Mouse (Mus musculus): ENCODE data around the gene Rdh9.

Gene Rdh9

GRCm38 (mm10) chr10:127776011-127776410, at the start of gene Rdh9:
TSS of gene Rdh9 (plus strand) at chr10:127776386.
- no peak for DNase-seq

- DNase-seq: no peak
Measured at GRCm38 (mm10) chr10:127728437-127728836, 47.7 kb upstream of the Rdh9 start.

DNA sequence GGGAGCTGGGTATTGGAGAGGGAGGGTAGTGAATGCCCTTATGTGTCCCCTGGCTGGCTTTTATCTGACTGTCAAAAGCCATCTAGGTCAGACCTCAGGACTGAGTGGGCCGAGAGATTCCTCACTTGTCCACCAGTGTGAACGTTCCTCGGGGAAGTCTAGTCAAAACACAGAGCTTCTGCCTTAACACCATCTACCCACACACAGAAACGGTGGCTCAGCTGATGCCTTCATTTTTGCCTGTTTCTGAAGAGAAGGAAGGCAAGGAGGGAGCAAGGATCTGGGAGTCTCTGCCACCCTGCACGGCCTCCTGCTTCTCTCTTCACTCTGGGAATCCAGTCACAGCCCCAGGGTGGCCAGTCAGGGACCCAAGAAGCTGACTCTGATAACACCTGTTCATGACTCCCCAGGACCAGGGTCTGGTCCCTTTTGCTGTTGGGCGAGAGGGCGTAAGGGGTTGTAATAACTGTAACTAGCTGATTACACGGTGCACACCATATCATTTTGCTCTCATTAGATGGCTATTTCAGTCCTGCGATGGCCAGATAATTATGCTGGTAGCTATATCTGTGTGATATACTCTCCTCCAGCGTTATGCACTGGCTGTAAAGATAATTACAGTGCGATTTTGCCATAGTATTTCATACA, 45.8 kb upstream of the Rdh9 start:
- DNase-seq: peak; percentile 38

DNA sequence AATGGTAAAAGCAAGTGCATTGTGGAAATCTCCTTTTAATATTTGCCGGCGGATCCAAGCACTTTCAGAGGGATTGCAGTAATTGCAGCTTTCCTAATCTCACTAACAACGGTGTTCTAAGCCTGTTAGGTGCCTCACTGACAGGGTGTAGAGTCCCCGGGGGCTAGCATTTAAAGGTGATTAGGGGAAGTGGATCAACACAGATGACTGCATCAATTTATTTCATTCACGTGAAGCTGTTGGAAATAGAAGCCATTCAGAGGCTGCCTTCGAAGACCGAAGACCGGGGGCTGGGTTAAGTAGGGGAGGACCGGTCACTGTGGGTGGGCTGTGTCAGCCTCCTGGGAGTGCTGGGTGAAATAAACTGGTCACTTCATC, 45.3 kb upstream of the Rdh9 start:
- DNase-seq: no peak

DNA sequence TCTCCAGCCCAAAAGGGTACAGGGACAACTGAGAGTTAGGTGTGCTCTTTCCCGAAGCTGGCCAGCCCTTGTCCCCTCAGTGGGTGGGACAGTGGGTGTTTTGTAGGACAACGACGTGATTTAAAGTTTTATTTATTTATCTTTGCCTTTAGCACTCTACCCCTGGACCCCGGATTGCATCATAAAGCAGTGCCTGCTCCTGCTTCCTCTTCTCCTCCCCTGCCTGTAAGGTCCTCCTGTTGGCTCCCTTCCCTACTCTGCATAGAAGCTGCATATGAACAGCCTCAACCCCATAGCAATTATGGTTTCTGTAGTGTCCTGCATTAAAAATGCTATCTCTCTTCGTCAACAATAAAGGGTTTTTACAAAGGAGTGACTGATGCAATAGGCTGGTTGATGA, 44.8 kb upstream of the Rdh9 start:
- no peak for DNase-seq

- no peak for DNase-seq
Measured at GRCm38 (mm10) chr10:127734434-127734833, 41.8 kb upstream of the Rdh9 start.

GRCm38 (mm10) chr10:127736266-127736665, 39.9 kb upstream of the Rdh9 start:
- DNase-seq: no peak

GRCm38 (mm10) chr10:127736916-127737315, 39.3 kb upstream of the Rdh9 start:
- no peak for DNase-seq

GRCm38 (mm10) chr10:127737552-127737951, 38.6 kb upstream of the Rdh9 start:
- DNase-seq: no peak

DNA sequence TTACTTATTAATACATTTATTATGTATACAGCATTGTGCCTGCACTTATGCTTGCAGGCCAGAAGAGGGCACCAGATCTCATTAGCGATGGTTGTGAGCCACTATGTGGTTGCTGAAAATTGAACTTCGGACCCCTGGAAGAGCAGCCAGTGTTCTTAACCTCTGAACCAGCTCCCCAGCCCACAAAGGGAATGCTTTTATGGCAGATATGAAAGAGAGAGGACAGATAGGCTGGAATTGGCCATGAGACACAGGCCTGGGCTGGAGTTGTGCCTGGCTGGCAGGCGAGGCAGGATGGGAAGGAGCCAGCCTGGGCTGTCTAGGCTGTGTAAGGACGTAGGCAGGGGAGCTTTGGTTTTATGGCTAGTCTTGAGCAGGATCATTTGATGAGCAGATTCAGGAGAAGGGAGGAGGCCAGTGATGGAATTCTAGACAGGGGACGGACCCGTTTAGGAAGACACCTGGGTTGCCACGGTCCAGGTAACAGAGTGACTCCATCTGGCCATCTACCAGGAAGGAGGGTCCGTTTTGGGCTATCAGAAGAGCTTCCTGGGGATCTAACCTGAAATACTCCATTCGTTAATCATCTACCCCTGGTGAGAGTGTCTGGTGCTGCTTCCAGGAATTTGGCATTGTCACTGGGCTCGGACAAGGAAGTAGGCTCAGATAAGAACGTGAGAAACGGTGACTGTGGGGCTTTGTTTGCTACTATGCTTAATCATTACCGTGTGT, 37.9 kb upstream of the Rdh9 start:
- DNase-seq: no peak

DNA sequence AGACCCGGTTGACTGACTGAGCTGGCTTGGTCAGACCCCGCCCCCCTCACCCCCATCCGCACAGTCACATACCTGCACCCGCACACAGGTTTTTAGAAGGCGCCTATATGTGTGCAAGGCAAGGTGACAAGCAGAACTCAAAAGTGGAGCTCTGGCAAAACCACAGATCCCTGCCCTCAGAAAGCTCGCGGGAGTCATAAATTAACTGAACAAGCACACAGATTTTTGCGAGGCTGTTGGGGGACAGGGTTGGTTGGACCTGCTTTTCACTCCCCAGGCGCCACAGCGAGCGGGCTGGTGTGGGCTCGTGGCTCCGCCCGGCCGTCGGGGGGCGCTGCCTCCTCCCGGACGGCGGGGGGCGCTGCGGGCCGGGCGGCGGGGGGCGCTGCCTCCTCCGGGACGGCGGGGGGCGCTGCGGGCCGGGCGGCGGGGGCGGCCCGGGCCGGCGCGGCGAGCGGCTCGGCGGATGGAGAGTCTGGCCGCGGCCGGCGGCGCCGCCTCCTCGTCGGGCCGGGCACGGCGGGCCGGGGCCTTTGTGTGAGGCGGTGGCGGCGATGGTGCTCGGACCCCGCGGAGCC, 37.0 kb upstream of the Rdh9 start, which contains the start of gene Zbtb39:
Zbtb39 (plus strand) TSS at position 456 of the 578 bp plus-strand sequence.
- DNase-seq: peak; percentile 72

- DNase-seq: peak; percentile 29
Measured at GRCm38 (mm10) chr10:127739661-127740161, 36.5 kb upstream of the Rdh9 start.

- no peak for DNase-seq
Measured at GRCm38 (mm10) chr10:127744661-127745060, 31.5 kb upstream of the Rdh9 start.

- DNase-seq: no peak
Measured at GRCm38 (mm10) chr10:127745886-127746285, 30.3 kb upstream of the Rdh9 start.

DNA sequence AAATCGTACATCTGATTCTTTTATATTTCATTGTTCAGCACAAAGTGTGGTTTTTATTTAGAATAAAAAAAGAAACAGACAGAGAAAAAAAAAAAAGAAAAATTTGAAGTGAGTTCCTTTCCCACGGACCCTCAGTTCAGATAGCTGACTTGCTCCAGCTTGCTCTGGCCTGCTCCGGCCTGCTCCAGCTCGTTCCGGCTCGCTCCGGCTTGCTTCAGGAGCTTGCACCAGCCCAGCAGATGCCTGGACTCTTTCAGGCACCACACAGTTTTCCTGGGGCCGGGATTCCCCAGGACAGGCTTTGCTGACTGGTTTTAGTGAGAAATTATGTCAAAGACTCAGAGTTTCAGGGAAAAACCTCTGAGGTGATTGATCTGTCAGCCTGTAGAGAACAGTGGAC, 28.9 kb upstream of the Rdh9 start:
- no peak for DNase-seq

GRCm38 (mm10) chr10:127748847-127749612, 27.2 kb upstream of the Rdh9 start:
- DNase-seq: no peak

GRCm38 (mm10) chr10:127750136-127750777, 25.9 kb upstream of the Rdh9 start:
- no peak for DNase-seq

- no peak for DNase-seq
Measured at GRCm38 (mm10) chr10:127751548-127751947, 24.6 kb upstream of the Rdh9 start, which contains the start of gene Gpr182. TSS of gene Gpr182 (minus strand) at chr10:127751732.

GRCm38 (mm10) chr10:127754566-127755166, 21.5 kb upstream of the Rdh9 start:
- DNase-seq: no peak

DNA sequence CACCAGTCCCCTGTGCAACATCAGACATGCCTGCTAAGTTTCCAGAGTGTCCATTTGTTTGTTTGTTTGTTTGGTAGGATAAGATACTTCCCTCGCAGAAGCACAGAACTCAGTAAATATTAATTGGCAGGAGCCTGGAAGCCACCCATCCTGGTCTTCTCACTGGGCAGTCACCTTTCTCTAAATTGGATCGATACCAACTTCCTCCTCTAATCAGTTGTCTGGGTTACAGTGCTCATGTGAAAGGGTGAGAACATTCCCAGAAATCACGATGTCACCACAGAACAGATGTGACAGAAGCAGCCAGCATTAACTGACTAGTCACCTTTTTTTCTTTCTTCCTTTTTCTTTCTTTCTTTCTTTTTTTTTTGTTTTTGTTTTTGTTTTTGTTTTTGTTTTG, 20.9 kb upstream of the Rdh9 start:
- no peak for DNase-seq

GRCm38 (mm10) chr10:127755770-127756468, 20.3 kb upstream of the Rdh9 start:
- no peak for DNase-seq

All from right cerebral cortex, adult 18-20 months (tissue).